Mouse (Mus musculus): Measurements from ENCODE around the gene Rps7. TPM values are rescaled to one million over a fixed set of nuclear protein-coding genes. Genes with fewer than 3 reads are reported as not detected.

Gene Rps7
- total RNA-seq, 2 experiments from 2014 or later: 298 to 350 TPM

Small RNA genes within 50 kb of the gene (microRNA-seq; reads per million reads assigned to microRNA genes)
- 0.81 to 1.7 reads per million in 2 experiments for gene Mir6937

Other genes starting within 250 kb of the Rps7 start
- gene Dcdc2c, start 83.6 kb downstream of the Rps7 start, total RNA-seq (2021): under 1 TPM; 0.19 to 0.20 TPM
- gene Allc, start 53.4 kb downstream of the Rps7 start, total RNA-seq (2021): not detected
- gene Colec11, start 12.6 kb downstream of the Rps7 start, total RNA-seq (2021): 10 to 100 TPM; 27.1 to 30.6 TPM
- 1 to 10 TPM; 5.5 to 7.3 TPM for gene Rnaseh1, start 13.6 kb upstream of the Rps7 start, total RNA-seq (2021)
- 10 to 100 TPM; 36.3 to 38.9 TPM for gene Adi1, start 39.3 kb upstream of the Rps7 start, total RNA-seq (2021)
- gene Trappc12, start 114.5 kb upstream of the Rps7 start, total RNA-seq (2021): 10 to 100 TPM; 21.6 to 24.9 TPM
- 10 to 100 TPM in 1 of 2 experiments, 1 to 10 TPM in 1; 8.8 to 12.0 TPM for gene Eipr1, start 115.8 kb upstream of the Rps7 start, total RNA-seq (2021)